Mouse (Mus musculus): ENCODE measurements at regions not wholly inside any gene's neighbourhood (a gene's known extent, or its start where the extent isn't known, plus 50 kb on each side); places are given as distances from the start of the nearest gene placed in this dataset.

DNA sequence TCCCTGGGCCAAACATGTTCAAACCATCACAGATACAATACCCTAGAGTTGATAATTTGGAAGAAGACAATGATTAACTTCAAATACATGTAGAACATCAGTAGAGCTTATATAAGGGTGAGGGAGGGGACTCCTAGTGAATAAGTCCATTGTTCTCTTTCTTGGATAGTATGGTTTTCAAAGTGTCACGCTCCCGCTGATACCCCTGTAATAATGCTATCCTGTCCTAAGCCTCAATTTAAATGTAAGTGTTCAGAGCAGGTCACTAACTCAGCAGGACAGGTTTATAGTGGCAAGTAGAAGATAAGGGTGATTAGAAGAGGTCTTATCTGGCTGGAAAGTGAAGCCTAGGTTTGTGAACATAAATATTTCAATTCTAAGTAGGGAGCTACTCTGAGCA lies 540.4 kb upstream of the Id4 start:
- H3K9me3 ChIP-seq: no peaks in the 10 kb centered on the region
- H3K36me3 ChIP-seq (replicated peaks): no peaks in the 10 kb centered on the region
- H3K4me1 ChIP-seq: no peaks in the 10 kb centered on the region
- no peak overlapping the region for H3K27ac ChIP-seq (replicated peaks)
- H3K4me3 ChIP-seq: no peak overlapping the region
- 89% methylated on average over 2 of the region's 2 CpGs for WGBS
- no peak for DNase-seq (ENCODE audit: low spot score)
- H3K27me3 ChIP-seq (replicated peaks; ENCODE audit: low read depth, poor library complexity, severe bottlenecking): no peaks in the 10 kb centered on the region

DNA sequence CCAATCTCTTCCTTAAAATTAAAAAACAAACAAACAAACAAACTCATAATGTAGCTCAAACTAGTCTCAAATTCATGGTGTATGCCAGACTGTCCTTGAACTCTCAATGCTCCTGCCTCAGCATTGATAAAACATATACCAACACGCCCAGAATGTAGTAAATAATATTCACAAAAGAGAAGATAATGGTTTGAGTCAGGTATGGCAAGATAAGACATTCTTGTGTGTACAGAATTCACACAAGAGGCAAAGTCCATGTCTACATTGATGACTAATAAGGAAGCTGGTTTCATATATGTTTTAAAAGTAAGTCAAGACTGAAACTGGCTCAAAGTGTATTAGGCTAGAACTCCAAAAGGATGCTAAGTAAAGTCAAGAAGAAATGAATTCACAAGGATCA lies 526.6 kb upstream of the Id4 start:
- H3K27ac ChIP-seq (replicated peaks): no peak overlapping the region
- no peak overlapping the region for H3K4me3 ChIP-seq
- no peaks in the 10 kb centered on the region for H3K27me3 ChIP-seq (replicated peaks; ENCODE audit: low read depth, poor library complexity, severe bottlenecking)
- 72% methylated on average over 1 of the region's 1 CpGs for whole genome bisulfite sequencing
- H3K36me3 ChIP-seq (replicated peaks): no peaks in the 10 kb centered on the region
- no peaks in the 10 kb centered on the region for H3K9me3 ChIP-seq
- DNase-seq (ENCODE audit: low spot score): no peak
- H3K4me1 ChIP-seq: no peaks in the 10 kb centered on the region

DNA sequence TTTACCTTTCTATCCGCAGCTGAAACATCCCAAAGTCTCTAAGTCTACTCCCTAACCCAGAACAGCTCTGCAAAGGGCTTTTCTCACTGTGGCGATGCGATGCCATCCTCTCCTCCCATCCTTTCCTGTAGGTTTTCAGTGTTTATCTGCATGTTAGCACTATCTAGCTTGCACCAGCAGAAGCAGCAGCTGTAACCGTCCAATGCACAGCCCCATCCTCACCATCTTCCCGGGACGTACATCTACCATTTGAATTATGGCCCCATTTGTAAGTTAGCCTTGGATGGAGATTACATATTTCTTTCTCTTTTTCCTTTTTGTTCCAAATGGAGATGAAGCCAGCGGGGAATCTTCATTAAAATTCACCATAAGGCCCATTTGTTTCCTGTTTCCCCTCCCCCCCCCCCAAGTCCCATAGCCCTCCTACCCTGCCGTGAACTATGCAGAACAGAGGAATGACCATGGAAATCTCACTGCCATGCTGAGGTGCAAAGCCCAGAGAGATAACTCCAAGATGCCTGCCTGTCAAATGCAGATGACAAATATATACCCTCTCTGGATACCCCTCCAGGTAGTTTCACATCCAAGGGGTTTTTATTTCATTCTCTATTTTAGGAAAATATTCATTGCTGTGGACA lies 525.5 kb upstream of the Id4 start:
- Histone ChIP-seq H3K9me3 (no peaks in the 10 kb centered on the region), H3K27me3 (replicated peaks; ENCODE audit: low read depth, poor library complexity, severe bottlenecking) (no peaks in the 10 kb centered on the region), H3K36me3 (replicated peaks) (no peaks in the 10 kb centered on the region), H3K4me3 (no peak overlapping the region), H3K27ac (replicated peaks) (no peak overlapping the region), H3K4me1 (no peaks in the 10 kb centered on the region)
- no peak for DNase-seq (ENCODE audit: low spot score)
- WGBS: 80% methylated on average over 8 of the region's 8 CpGs

DNA sequence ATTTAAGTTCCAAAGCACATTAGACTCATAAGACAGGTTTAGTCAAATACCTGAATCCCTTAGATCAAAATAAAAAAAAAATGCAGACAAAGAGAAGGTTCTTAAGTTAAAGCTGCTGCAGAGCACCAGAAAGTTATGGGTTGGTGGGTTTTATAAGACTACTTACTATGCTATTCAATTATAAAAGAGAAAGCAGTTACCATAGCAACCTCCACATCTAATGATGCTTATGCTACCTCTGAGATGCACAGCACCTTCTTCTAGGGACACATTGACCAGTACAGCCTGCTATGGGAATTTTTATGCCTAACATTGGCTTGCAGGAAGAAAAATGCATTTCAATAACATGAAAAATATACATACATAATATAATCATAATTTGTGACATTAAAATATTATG lies 512.1 kb upstream of the Id4 start:
- H3K4me3 ChIP-seq: no peak overlapping the region
- H3K4me1 ChIP-seq: no peaks in the 10 kb centered on the region
- H3K27me3 ChIP-seq (replicated peaks; ENCODE audit: low read depth, poor library complexity, severe bottlenecking): no peaks in the 10 kb centered on the region
- H3K9me3 ChIP-seq: no peaks in the 10 kb centered on the region
- H3K36me3 ChIP-seq (replicated peaks): no peaks in the 10 kb centered on the region
- no peak overlapping the region for H3K27ac ChIP-seq (replicated peaks)
- DNase-seq (ENCODE audit: low spot score): no peak

DNA sequence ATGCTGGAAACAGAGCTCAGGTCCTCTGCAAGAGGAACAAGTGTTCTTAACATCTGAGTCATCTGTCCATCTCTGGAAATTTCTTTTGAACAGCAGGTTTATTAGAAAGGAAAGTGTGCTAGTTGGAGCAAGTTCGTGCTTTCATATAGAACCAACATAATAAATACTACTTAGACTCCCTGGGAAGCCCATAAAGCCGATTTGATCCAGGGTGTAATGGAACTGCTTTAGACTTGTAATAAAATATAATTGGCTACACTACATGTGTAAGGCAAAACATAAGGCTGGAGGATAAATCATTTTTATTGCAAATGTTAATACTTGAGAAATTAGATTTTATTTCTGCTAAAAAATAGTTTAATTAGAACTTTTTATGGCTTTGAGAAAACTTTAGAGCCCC lies 510.0 kb upstream of the Id4 start:
- DNase-seq (ENCODE audit: low spot score): no peak
- H3K27ac ChIP-seq (replicated peaks): no peak overlapping the region
- no peaks in the 10 kb centered on the region for H3K27me3 ChIP-seq (replicated peaks; ENCODE audit: low read depth, poor library complexity, severe bottlenecking)
- no peaks in the 10 kb centered on the region for H3K36me3 ChIP-seq (replicated peaks)
- no peak overlapping the region for H3K4me3 ChIP-seq
- no peaks in the 10 kb centered on the region for H3K4me1 ChIP-seq
- no peaks in the 10 kb centered on the region for H3K9me3 ChIP-seq
- WGBS: 86% methylated on average over 2 of the region's 2 CpGs

DNA sequence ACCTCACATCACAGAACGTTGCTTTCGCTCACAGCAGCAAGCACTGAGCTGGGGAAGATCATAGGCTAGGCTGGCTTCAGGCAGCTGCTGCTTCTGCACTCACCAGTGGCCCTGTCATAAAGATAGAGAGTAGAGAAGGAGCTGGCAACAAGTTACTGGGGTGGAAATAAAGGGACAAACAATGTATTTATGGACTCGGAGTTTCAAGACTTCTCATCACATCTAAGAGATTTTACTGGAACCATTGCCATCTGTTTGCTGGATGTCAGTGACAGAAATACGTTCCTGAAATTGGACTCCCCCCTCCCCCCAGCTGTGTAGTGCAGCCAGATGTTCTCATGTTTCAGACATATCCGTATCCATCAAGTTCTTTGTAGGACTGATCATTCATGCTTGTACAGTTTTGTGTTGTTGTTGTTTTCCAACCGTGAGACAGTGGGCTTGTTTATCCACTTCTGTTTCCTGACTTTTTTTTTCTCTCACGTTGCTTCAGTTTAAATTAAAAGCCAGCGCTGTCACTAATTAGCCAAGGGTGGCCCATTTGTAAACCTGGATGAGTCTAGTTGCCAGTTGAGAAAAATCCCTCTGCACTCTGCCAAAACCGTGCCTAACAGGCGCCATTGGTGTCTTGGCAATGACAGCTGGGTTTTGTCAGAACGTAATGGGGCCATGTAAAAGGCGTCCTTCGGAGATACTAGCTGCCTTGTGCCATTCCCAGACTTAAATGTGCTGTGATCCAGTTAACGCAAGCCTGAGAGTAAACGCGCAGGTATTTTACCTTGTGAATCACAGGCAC lies 496.0 kb upstream of the Id4 start:
- H3K27me3 ChIP-seq (replicated peaks; ENCODE audit: low read depth, poor library complexity, severe bottlenecking): no peaks in the 10 kb centered on the region
- H3K4me3 ChIP-seq: no peak overlapping the region
- 67% methylated on average over 16 of the region's 16 CpGs for WGBS
- no peak overlapping the region; the same call in 1 of the 2 replicates for H3K27ac ChIP-seq (replicated peaks)
- H3K4me1 ChIP-seq: peaks cover 11% of the 10 kb centered on the region
- peak; percentile 41 for DNase-seq (ENCODE audit: low spot score)
- H3K36me3 ChIP-seq (replicated peaks): no peaks in the 10 kb centered on the region
- no peaks in the 10 kb centered on the region for H3K9me3 ChIP-seq

DNA sequence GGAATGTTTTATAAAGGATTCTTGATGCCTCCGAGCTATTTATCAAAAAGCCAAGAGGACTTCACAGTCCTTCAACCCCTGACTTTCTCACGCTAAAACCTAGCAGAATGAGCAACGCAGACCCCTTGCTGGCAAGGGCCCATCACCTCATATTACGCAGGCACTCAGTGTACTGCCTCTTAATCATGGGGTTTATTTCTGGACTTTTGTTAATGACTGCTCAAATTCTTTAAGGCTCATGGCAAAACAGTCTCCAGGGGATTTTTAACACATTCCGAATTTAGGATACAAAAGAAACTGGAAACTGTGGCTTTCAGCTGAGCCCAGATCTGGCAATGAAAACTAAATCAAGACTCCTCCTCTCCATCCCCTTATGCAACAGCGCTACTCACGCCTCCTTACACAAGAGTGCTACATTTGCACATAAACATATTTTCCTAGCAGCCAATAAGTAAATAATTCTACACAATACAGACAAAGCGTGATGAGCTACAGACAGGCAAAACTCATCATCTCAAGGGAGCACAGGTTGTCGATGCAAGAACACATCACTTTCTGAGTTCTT lies 492.0 kb upstream of the Id4 start:
- H3K27ac ChIP-seq (replicated peaks): no peak overlapping the region
- H3K36me3 ChIP-seq (replicated peaks): no peaks in the 10 kb centered on the region
- H3K27me3 ChIP-seq (replicated peaks; ENCODE audit: low read depth, poor library complexity, severe bottlenecking): no peaks in the 10 kb centered on the region
- WGBS: 88% methylated on average over 9 of the region's 9 CpGs
- H3K4me3 ChIP-seq: no peak overlapping the region
- no peak for DNase-seq (ENCODE audit: low spot score)
- H3K4me1 ChIP-seq: peaks cover 11% of the 10 kb centered on the region
- no peaks in the 10 kb centered on the region for H3K9me3 ChIP-seq

DNA sequence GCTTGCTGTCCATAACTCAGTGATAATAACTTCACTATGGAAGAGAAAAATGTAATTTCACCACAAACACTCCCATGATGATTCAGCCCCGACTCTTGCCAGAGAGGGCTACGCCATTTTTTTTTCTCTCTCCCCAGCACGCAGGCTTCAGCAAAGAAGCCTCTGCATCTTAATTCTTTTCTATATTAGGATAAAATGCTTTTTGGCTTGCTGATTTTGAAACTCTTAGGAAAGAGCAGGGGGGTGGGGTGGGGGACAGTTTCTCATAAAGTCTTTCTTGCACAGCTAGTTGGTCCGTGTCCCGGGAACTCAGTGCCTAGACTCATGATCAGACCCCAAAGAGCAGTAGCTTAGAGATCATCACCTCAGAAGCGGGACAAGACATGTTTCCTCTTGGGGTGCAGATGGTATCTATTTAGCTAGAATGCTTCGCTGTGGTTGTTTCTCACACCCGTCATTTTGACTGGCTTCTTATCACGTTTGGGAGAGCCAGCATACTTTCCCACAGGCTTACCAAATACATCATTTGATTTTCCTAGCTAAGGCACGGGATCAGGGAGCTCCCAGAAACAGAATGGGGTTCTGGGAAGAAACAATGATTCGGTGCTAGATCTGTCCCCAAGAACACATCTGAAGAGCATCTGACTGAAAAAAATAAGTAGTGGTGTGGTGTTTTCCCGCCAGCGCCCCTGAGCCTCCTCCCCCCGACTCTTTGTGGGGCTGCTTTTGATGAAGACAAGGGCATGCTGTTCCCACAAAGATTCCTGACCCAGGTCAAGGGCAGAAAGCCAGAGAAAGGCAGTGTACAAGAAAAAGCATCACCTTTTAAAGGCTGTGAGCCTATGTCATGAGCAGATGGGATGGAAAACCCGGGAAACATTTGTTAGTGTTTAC lies 483.6 kb upstream of the Id4 start:
- Histone ChIP-seq H3K27ac (replicated peaks) (no peak overlapping the region), H3K4me3 (no peak overlapping the region), H3K27me3 (replicated peaks; ENCODE audit: low read depth, poor library complexity, severe bottlenecking) (no peaks in the 10 kb centered on the region), H3K9me3 (no peaks in the 10 kb centered on the region), H3K4me1 (peaks cover 11% of the 10 kb centered on the region), H3K36me3 (replicated peaks) (no peaks in the 10 kb centered on the region)
- 74% methylated on average over 15 of the region's 15 CpGs for WGBS
- DNase-seq (ENCODE audit: low spot score): no peak

DNA sequence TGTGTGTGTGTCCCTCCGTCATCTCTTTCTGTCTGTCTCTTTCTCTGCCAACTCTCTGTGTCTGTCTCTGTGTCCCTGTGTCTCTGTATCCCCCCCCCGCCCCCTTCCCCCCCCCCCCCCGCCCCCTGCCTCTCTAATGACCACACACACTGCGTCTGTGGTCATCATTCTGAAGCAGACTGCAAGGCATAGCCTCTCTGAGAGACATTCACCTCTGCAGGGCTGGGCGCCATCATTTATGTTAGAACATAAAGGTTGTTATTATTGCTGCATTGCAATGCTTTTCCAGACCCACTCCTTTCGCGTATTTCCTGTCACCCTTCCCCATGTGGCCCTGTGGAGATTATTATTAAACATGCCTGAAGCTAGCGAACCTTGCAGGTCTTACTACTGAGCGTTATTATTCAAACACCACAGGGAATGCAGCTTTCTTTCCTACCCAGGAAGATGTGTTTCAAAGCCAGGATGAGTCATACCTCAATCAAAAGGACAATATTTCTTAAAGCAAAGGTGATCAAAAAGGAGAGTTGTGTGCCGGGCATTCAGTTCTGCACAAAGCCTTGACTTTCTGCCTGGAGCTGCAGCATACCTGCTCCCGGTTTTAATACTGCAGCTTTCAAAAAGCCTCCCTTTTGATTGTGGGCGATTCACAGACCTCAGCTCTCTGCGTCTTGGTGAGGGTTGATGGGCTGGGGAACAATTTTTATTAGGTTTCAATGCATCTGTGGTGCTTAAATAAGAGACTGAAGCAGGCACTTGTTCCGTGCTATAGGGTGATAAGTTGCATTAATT lies 482.6 kb upstream of the Id4 start:
- no peaks in the 10 kb centered on the region for H3K27me3 ChIP-seq (replicated peaks; ENCODE audit: low read depth, poor library complexity, severe bottlenecking)
- 65% methylated on average over 12 of the region's 14 CpGs for WGBS
- no peaks in the 10 kb centered on the region for H3K9me3 ChIP-seq
- no peaks in the 10 kb centered on the region for H3K36me3 ChIP-seq (replicated peaks)
- H3K27ac ChIP-seq (replicated peaks): no peak overlapping the region
- H3K4me1 ChIP-seq: peaks cover 11% of the 10 kb centered on the region
- DNase-seq (ENCODE audit: low spot score): no peak
- no peak overlapping the region for H3K4me3 ChIP-seq

DNA sequence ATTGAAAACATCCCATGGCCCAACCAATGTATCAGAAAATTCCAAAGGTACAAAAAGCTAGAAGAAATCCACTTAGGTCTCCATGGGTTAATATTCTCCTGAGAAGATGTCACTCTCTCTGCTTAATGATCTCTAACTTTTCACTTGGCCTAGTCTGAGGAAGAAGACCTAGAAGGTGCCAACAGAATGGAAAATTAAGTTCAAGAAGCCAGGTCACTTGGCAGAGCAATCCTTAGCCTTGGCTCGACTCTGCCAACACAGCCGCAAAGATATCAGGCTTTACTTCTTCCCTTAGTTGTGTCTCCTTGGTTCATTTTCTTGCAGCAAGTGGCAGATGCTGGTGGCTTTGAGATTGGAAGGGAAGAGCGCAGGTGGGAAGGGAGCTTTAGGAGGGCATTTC lies 476.6 kb upstream of the Id4 start:
- Histone ChIP-seq H3K27ac (replicated peaks) (no peak overlapping the region), H3K36me3 (replicated peaks) (no peaks in the 10 kb centered on the region), H3K27me3 (replicated peaks; ENCODE audit: low read depth, poor library complexity, severe bottlenecking) (no peaks in the 10 kb centered on the region), H3K4me3 (no peak overlapping the region), H3K4me1 (no peaks in the 10 kb centered on the region), H3K9me3 (no peaks in the 10 kb centered on the region)
- no peak for DNase-seq (ENCODE audit: low spot score)
- WGBS: 91% methylated on average over 3 of the region's 3 CpGs

DNA sequence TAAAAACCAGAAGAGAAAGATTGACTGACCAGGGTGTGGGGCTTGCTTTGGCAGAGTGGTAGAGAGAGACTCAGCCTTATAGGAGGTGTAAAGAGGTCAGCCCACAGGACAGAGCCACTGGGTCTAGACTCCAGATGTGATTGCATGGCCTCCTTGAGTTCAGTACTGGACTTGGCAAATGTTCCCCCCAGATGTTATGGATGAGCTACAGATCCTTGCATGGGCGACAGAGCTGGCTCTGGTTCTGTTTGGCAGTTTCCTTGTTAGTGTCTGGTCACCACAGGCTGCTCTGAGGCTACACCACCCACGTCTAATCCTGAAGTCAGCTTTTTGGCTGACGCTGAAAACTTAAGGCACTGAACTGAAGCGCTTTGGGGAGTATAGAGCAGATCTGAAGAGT lies 463.2 kb upstream of the Id4 start:
- H3K27me3 ChIP-seq (replicated peaks; ENCODE audit: low read depth, poor library complexity, severe bottlenecking): no peaks in the 10 kb centered on the region
- 82% methylated on average over 4 of the region's 4 CpGs for WGBS
- no peak overlapping the region for H3K4me3 ChIP-seq
- no peaks in the 10 kb centered on the region for H3K36me3 ChIP-seq (replicated peaks)
- H3K9me3 ChIP-seq: no peaks in the 10 kb centered on the region
- no peaks in the 10 kb centered on the region for H3K4me1 ChIP-seq
- no peak for DNase-seq (ENCODE audit: low spot score)
- no peak overlapping the region for H3K27ac ChIP-seq (replicated peaks)
